Mouse (Mus musculus) T-helper 2 cell (primary cell): Measurements from ENCODE around the gene Herc2.

ENCODE experiments used
- in situ Hi-C: fragments of 300-600 bp; cut with MboI, MseI; formaldehyde crosslinking; loops from one replicate; pipeline ENCODE4 v1.15.1; 2025; ENCODE audit warnings: high pct_unique_total_duplicates

Gene Herc2

DNA sequence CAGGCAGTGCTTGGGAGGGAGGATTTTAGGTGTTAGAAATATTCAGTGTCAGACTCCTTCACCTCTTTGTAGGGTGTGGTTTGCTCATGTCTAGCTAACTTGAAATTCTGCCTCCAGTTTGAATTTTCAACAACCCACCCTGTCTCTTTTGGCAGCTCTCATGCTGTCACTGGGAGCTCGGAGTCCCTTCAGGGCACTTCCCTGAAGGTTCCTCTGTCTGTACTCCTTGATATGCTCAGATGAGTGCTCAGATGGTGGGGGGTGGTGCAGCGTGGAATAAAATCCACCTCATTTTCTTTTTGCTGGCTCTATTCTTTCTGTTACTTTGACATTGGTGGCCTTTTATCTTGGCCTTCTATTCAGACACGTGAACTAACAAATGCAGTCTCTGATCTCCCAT lies 127.4 kb downstream of the Herc2 start:
- in situ Hi-C loops = no loop called here

DNA sequence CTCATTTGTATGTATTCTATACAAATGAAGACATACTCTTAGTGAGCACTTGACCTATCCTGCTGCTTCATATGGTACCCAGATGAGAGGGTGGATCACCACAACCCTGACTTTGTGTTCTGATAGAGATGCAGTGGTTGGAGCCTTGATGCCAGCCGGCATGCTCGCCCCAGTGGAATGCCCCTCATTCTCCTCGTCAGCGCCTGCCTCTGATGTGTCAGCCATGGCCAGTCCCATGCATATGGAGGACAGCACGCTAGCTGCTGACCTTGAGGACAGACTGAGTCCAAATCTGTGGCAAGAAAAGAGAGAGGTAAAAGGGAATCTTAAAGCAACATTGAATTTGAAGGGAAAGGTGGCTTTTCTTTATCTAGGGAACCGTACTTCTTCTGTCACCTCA lies 141.0 kb downstream of the Herc2 start:
- in situ Hi-C loops = no loop called here

DNA sequence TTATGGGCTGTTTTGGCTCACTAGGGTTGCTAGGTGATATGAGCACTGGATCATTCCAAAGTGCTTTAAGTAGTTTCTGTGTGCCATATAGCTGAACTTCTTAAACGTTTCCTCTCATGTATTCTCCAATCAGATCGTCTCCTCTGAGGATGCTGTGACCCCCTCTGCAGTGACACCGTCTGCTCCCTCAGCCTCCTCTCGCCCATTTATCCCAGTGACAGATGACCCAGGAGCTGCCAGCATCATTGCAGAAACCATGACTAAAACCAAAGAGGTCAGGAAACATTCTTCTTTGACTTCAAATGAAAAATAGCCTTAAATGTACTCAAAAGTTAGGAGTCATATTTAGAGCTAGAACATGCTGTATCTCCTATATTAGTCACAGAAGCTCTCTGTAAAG lies 141.7 kb downstream of the Herc2 start:
- in situ Hi-C loops = no loop called here

DNA sequence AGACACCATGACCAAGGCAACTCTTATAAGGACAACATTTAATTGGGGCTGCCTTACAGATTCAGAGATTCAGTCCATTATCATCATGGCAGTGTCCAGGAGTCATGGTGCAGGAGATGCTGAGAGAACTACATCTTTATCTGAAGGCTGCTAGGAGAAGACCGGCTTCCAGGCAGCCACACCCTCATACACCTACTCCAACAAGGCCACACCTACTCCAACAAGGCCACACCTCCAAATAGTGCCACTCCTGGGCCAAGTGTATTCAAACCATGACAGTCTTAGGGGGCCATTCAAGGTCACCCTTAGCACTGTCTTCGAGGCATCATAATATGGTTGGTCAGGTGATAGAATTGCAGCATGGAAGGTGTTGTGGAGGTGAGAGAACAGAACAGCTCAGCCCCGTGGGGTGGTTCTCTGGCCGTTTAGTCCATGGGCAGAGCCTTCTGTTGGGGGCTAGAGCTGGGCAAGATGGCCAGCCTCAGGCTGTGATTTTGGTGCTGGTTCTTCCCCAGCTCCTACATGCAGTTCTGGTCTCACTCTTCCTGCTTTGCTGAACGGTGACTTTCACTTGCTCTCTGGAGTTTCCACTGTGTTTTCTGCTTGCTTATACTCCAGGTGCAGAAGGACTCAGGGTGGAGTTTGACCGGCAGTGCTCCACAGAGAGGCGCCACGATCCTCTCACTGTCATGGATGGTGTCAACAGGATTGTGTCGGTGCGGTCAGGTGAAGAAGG lies 151.7 kb downstream of the Herc2 start:
- in situ Hi-C loops = no loop called here

DNA sequence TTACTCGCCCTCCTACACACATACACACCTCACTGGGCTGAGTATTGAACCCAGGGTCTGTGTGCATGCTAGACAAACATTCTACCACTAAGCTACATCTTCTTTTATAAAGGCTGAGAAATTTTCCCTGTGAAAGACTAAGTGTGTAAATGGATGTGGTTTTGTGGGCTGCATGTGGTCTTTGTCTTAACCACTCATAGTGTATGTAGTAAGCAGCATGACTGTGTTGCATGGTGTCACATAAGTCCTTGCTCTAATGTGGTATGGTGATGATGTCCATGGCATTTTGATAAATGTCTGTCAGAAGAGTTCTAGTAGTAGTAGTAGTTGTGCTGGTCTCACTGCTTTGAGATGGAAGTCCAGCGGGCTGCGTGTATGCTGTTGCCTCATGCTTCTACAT lies 152.8 kb downstream of the Herc2 start:
- in situ Hi-C loops = no loop called here

DNA sequence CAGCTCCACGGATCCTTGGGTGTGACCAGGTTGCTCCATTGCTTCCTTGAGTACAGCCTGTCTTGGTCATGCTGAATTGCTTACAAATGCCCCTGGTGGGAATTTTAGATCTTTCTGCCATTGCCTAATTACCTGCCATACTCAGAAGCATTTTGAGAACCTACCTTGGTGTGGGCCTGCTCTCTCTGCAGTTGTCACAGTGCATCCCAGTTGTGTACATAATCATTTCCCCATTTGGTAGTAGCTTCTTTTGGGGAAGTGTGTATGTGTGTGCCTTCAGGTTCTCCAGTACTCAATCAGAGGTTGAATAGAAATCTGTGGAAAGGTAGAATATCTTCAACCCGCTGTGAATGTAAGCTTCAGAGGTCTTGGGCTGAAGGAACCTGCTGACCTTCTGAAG lies 153.3 kb downstream of the Herc2 start:
- in situ Hi-C loops = no loop called here

DNA sequence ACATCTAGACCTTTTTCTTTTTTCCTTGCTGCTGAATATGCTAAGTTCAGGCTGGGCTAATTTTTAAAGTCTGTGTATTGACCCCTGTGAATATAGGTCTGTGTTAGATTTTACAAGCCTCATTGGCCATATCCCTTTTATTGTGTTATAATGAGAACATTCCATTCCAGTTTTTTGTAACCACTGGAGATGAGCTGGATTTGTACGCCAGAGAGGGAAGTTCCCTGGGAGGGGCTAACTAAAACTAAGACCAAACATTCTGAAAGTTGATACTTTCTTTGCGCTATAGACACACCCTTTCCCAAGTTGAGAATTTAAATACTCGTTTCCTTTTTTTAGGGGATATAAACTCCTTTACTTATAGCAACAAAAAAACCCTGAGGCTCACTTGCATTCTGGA lies 154.9 kb downstream of the Herc2 start:
- in situ Hi-C loops = no loop called here

DNA sequence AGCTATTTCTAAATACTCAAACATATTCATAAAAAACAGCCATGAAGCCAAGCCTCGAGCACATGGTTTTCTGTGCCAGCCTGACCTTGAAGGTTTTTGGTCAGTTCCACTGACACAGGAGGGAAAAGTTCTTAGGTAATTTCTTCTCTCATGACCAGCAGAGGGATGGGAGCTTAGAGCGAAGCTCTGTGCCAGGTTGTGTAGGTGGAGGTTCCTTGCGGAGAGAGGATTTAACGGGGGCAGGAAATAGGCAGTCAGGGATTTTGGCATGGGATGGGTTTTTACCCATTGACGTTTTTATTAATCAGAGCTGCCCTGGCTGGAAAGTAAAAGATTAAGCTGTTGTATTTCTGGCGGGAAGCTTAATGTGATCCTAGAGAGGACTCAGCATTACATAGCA lies 170.8 kb downstream of the Herc2 start:
- in situ Hi-C loops = no loop called here

DNA sequence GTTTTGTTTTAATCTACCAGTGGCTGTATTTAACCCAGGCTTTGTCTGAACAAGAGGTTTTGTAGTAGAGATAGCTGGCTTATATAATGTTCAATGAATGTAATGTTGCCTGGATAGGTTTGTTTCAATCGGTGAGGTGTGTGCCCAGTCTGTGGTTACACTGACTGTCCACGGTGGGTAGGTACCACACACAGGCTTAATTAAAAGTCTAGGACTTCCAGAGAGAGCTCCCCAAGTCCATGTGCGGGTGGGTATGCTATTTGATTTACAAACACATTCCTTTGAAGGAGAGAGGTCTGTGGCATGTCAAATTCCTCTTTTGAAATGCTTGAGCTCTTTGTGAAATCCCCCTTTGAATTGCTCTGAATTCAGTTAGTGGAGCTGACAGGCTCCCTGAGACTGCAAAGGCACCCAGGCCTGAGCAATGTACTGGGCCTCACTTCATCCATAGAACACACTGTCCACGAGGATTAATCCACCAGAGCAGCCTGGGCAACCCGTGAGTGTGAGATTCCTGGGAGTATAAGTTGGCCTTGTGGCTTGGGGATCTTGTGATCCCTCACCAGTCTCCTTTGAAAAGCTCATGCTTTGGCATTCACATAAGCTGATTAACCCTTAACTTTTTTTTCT lies 185.9 kb downstream of the Herc2 start:
- in situ Hi-C loops = no loop called here

DNA sequence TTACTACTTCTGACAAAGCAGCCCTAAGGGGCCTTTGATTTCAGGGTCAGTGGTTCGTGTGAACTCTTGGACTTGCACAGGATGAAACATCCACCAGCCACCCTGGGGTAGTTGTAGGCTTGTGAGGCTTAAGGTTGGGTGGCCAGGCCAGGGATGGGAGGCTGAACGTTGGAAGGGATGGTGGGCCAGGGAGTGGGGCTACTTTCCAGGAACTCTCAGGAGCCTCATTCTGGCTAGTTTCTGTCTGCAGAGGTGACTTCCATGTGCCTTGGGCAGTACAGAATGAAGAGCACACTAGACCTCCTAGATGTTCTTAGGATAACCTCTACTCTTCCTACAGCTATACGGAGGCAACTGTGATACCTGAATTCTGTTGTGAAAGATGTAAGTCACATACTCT lies 186.6 kb downstream of the Herc2 start:
- in situ Hi-C loops = no loop called here

DNA sequence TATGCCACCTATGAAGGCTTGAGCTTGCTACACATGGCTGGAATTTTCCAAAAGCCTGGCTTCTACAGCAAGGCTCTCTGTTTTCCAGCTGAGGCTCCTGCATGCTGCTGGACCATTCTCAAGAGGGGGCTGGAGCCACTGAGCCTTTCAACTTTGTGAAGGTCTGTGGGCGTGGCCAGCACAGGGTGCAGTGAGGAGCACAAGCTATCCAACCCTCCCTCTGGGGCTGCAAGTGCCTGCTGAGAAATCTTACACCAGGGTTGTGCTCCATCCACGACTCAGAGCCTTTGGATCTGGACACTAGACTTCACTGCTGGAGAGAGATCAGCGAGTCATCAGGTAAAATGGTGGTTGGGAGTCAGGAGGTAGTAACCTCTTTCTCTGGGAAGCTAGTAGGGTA lies 189.5 kb downstream of the Herc2 start, which contains the start of gene Oca2:
Oca2 (plus strand) TSS at position 218 of the 400 bp plus-strand sequence.
- in situ Hi-C loops = no loop called here

DNA sequence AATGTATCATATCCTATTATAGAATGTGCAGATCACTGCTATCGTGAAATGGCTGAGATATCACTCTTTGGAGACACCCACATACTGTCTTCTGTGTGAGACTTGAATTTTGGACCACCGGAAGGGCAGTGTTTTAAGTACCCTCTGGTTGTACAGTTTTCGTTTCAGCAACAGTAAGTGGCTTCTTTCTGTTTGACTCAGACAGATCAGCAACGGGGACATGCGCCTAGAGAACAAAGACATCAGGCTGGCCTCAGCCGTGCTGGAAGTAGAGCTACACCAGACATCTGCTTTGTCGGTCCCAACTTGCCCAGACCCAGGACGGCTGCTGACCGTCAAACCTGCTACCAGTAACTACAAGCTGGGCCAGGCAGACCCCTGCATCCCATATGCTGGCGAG lies 204.6 kb downstream of the Herc2 start:
- in situ Hi-C loops = no loop called here

DNA sequence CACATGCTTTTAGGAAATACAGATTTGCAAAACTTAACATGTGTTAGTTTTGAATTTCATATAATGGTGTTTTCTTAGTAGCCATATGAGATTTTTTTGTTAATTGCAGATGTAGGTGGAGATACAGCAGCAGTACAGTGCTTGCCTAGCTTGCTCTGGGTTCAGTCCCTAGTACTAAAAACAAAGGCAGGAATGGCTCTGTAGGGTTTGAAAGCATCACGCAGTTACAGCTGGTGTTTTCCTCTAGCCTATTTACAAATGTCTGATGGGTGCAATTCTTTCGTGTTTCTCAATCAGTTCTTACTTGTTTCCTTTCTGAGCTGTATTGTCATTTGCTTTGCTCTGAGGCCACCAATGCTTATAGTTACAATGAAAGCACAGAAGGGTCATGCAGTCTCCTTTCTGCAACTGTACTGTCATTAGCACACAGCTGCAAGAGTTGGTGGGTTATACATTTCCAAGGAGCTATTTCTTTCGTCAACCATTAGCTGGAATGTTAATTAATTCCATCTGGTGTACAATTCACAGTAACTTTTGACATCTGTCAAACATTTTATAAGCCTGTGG lies 208.0 kb downstream of the Herc2 start:
- in situ Hi-C loops = no loop called here

DNA sequence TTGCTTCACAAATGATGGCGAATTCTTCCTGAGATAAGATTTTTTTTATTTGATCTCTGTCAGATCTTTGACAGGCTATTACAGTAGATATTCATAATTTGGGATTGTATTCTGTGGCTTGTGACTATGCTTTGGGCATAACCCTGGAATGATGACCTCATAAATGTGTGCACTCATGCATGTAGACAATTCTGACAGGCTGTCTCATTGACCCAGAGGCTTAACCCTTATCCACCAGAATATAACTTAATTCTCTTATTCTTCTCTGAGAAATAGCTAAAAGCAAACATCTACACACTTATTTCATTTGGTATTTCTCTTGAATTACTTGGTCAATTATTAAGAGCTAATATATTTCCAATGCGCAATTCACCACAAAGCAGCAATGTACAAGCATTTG lies 227.5 kb downstream of the Herc2 start:
- in situ Hi-C loops = no loop called here
